Mouse (Mus musculus) thymus, postnatal 14 days (tissue): Measurements from ENCODE around the gene Pin4.

ENCODE experiments used
- DNase-seq: peaks from one replicate; pipeline ENCODE4 v3.0.0; 2021

The Pin4 gene

GRCm38 (mm10) chrX:102156618-102157422 lies 37.6 kb downstream of the Pin4 start, which contains the start of gene Ercc6l:
Ercc6l (minus strand) TSS chrX:102157091.
- peak; percentile 93 for DNase-seq

- no peak for DNase-seq
These were observed 38.2 kb downstream of the Pin4 start for GRCm38 (mm10) chrX:102157423-102157791.

GRCm38 (mm10) chrX:102159778-102160177 lies 40.5 kb downstream of the Pin4 start:
- DNase-seq = peak; percentile 55

GRCm38 (mm10) chrX:102160528-102160927 lies 41.3 kb downstream of the Pin4 start:
- DNase-seq = no peak

GRCm38 (mm10) chrX:102163096-102163495 lies 43.8 kb downstream of the Pin4 start:
- DNase-seq = no peak

- no peak for DNase-seq
These were observed 44.3 kb downstream of the Pin4 start for GRCm38 (mm10) chrX:102163529-102163928.

- no peak for DNase-seq
These were observed 47.3 kb downstream of the Pin4 start for GRCm38 (mm10) chrX:102166521-102166920.

GRCm38 (mm10) chrX:102166986-102167385 lies 47.7 kb downstream of the Pin4 start:
- no peak for DNase-seq

- DNase-seq = no peak
These were observed 50.5 kb downstream of the Pin4 start for GRCm38 (mm10) chrX:102169724-102170123.

GRCm38 (mm10) chrX:102170135-102170534 lies 50.9 kb downstream of the Pin4 start:
- no peak for DNase-seq

- DNase-seq = no peak
These were observed 51.7 kb downstream of the Pin4 start for GRCm38 (mm10) chrX:102170900-102171299.

- no peak for DNase-seq
These were observed 56.5 kb downstream of the Pin4 start for GRCm38 (mm10) chrX:102175538-102176287.
